8 mouse cellular contexts compared by ENCODE assay signal in the genomic region with DNA sequence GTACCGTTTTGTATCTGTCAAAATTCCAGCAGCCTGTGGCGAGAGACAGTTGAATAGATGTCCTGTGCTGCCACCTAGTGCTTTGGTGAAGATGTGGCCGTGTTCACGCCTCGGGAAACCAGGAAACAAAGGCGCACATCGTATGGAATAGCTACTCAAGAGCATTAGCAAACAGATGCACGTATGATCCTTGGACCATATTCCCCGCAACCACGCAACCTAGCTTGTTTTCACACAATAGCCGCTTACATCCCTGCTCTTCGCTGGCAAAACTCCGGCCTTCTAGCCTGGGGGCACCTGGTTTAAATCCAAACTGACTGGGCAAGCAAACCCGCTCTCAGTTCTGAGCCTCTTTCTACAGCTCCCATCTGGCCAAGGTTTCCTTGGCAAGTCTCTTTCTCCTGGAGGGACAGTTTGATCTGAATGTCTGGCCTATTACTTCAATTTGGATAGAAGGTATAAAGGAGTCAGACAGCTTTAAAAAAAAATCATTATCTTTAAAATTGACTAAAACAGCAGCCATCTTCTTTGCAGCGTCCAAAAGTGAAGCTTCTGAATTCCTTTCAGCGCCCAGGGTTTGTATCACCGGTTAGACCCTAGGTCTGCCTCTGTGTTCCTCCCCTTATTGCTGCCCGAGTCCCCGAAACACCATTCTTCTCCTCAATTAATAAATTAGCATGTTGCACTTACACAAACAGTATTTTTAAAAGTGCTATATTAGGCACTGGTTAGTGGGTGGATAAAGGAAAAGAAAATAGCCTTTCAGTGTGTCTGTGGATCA.
DNase-seq lines count a peak whose midpoint lies in the region; ATAC-seq and TF ChIP-seq lines count a peak whose summit lies in the region.

No protein-coding gene starts in this region.

- no peak for DNase-seq in CH12.LX (ENCODE audit: extremely low read depth)
- DNase-seq in brain, adult 2 months (ENCODE audit: low read depth, low spot score) = peak; percentile 91
- peak; percentile 32 for DNase-seq in fibroblast of lung, adult 2 months (ENCODE audit: low read depth)
- peak; percentile 66 for DNase-seq in heart, postnatal 4 days
- peak; percentile 79 to 86 for DNase-seq in layer of hippocampus, adult 2 months (ENCODE audit: low spot score in 2 of 2)
- peak; percentile 89 for DNase-seq in lung, embryonic 14.5 days
- peak; percentile 65 for DNase-seq in retina, postnatal 7 days (ENCODE audit: low read depth, low spot score)
- no peak for DNase-seq in thymus, postnatal 36 days

- H3K9me3 ChIP-seq in CH12.LX (replicated peaks; ENCODE audit: low read length) = peaks cover 54% of the 10 kb centered on the region
- H3K9me3 ChIP-seq in lung, embryonic 14.5 days (ENCODE audit: low read depth, low read length) = no peaks in the 10 kb centered on the region

- H3K27ac ChIP-seq in CH12.LX (ENCODE audit: insufficient read depth, low read depth) = no peak overlapping the region
- peak overlapping the region; percentile 94 for H3K27ac ChIP-seq in layer of hippocampus, adult 2 months
- no peak overlapping the region for H3K27ac ChIP-seq in lung, embryonic 14.5 days (ENCODE audit: low read depth)

- TF ChIP-seq POLR2A in CH12.LX (IDR thresholded peaks at IDR 0.05; ENCODE audit: low read depth, low read length) = no peak

- peak; percentile 22 for TF ChIP-seq RAD21 in CH12.LX (IDR thresholded peaks at IDR 0.05; ENCODE audit: low read depth, low read length)

- no peak overlapping the region for H3K4me3 ChIP-seq in CH12.LX (replicated peaks in 1 of 3; ENCODE audit: low read depth in 2 of 3, low read length in 2 of 3, poor library complexity in 1 of 3)
- peak overlapping the region; percentile 48 for H3K4me3 ChIP-seq in layer of hippocampus, adult 2 months
- peak overlapping the region; percentile 21; the same call in 1 of the 2 replicates for H3K4me3 ChIP-seq in lung, embryonic 14.5 days (ENCODE audit: low read depth, low read length)

- peak; percentile 80; the same call in 1 of the 2 replicates for ATAC-seq in lung, embryonic 14.5 days (ENCODE audit: insufficient read depth)

- H3K27me3 ChIP-seq in CH12.LX (replicated peaks) = no peaks in the 10 kb centered on the region
- no peaks in the 10 kb centered on the region; the same call in 1 of the 2 replicates for H3K27me3 ChIP-seq in lung, embryonic 14.5 days (ENCODE audit: insufficient read depth, low read length)

- no peaks in the 10 kb centered on the region for H3K79me2 ChIP-seq in CH12.LX (replicated peaks; ENCODE audit: control insufficient read depth, extremely low read depth, insufficient read depth, poor library complexity, severe bottlenecking)

- dilution Hi-C loops in CH12.LX (cut with MboI; ENCODE audit: extremely low pct_ligation_motif_present, extremely low pct_unique_long_range_greater_than_20kb, low sequenced_read_pairs) = no loop called here

- in situ Hi-C loops in CH12.LX (cut with MboI; ENCODE audit: low pct_ligation_motif_present, low pct_unique_long_range_greater_than_20kb, low sequenced_read_pairs) = no loop called here

- H3K4me1 ChIP-seq in CH12.LX (ENCODE audit: control insufficient read depth in 1 of 2, insufficient read depth in 2 of 2) = no peaks in the 10 kb centered on the region
- no peaks in the 10 kb centered on the region for H3K4me1 ChIP-seq in lung, embryonic 14.5 days (ENCODE audit: insufficient read depth)

- TF ChIP-seq EP300 in CH12.LX (IDR thresholded peaks at IDR 0.05; ENCODE audit: low read length) = no peak

- H3K36me3 ChIP-seq in CH12.LX (replicated peaks in 1 of 2; ENCODE audit: control insufficient read depth in 1 of 2, insufficient read depth in 1 of 2, low read length in 1 of 2) = no peaks in the 10 kb centered on the region
- H3K36me3 ChIP-seq in lung, embryonic 14.5 days (ENCODE audit: insufficient read depth) = no peaks in the 10 kb centered on the region

- 22% methylated on average over 19 of the region's 19 CpGs for WGBS in lung, embryonic 14.5 days

- no peak overlapping the region for H3K9ac ChIP-seq in CH12.LX (ENCODE audit: insufficient read depth, low read depth)
- H3K9ac ChIP-seq in lung, embryonic 14.5 days = no peak overlapping the region; the same call in 1 of the 2 replicates

- no peak for TF ChIP-seq CTCF in CH12.LX (conservative IDR thresholded peaks at IDR 0.05 in 1 of 2, IDR thresholded peaks at IDR 0.05 in 1 of 2; ENCODE audit: low read depth in 2 of 2, low read length in 2 of 2)
- peak; percentile 94 for TF ChIP-seq CTCF in layer of hippocampus, adult 2 months (conservative IDR thresholded peaks at IDR 0.05)
- peak; percentile 83 for TF ChIP-seq CTCF in lung, embryonic 14.5 days (IDR thresholded peaks at IDR 0.05; ENCODE audit: low read depth)

- no peak overlapping the region for H3K4me2 ChIP-seq in CH12.LX (ENCODE audit: insufficient read depth, low read depth, poor library complexity, severe bottlenecking)
- peak overlapping the region; percentile 56 for H3K4me2 ChIP-seq in lung, embryonic 14.5 days

TF ChIP-seq in CH12.LX, 34 proteins besides CTCF, POLR2A, EP300 and RAD21:
- no peak for TF ChIP-seq GABPA (IDR thresholded peaks at IDR 0.05; ENCODE audit: insufficient replicate concordance, low read depth, low read length)
- no peak for TF ChIP-seq USF2 (conservative IDR thresholded peaks at IDR 0.05; ENCODE audit: low read depth, low read length)
- no peak for TF ChIP-seq CHD1 (IDR thresholded peaks at IDR 0.05; ENCODE audit: low read depth, low read length)
- TF ChIP-seq E2F4 (IDR thresholded peaks at IDR 0.05; ENCODE audit: insufficient replicate concordance, low read depth, low read length) = no peak
- TF ChIP-seq KAT2A (IDR thresholded peaks at IDR 0.05; ENCODE audit: insufficient replicate concordance, low read length) = no peak
- TF ChIP-seq MYC (IDR thresholded peaks at IDR 0.05; ENCODE audit: low read depth, low read length) = no peak
- no peak for TF ChIP-seq SMC3 (IDR thresholded peaks at IDR 0.05; ENCODE audit: low read depth, low read length)
- no peak for TF ChIP-seq CHD2 (IDR thresholded peaks at IDR 0.05; ENCODE audit: low read length)
- TF ChIP-seq PAX5 (IDR thresholded peaks at IDR 0.05; ENCODE audit: low read length) = no peak
- no peak for TF ChIP-seq TCF12 (IDR thresholded peaks at IDR 0.05; ENCODE audit: low read depth, low read length)
- no peak for TF ChIP-seq IRF4 (IDR thresholded peaks at IDR 0.05; ENCODE audit: low read depth, low read length)
- no peak for TF ChIP-seq BHLHE40 (IDR thresholded peaks at IDR 0.05; ENCODE audit: low read depth, low read length)
- TF ChIP-seq MAX (IDR thresholded peaks at IDR 0.05; ENCODE audit: low read length) = no peak
- no peak for TF ChIP-seq MAZ (IDR thresholded peaks at IDR 0.05; ENCODE audit: low read depth, low read length)
- TF ChIP-seq NRF1 (IDR thresholded peaks at IDR 0.05; ENCODE audit: low read depth, low read length) = no peak
- TF ChIP-seq UBTF (IDR thresholded peaks at IDR 0.05; ENCODE audit: low read depth, low read length) = no peak
- no peak for TF ChIP-seq ETS1 (conservative IDR thresholded peaks at IDR 0.05; ENCODE audit: low read depth, low read length)
- TF ChIP-seq ZNF384 (IDR thresholded peaks at IDR 0.05; ENCODE audit: low read depth, low read length) = no peak
- no peak for TF ChIP-seq MEF2A (IDR thresholded peaks at IDR 0.05; ENCODE audit: borderline replicate concordance, low read depth, low read length)
- TF ChIP-seq RCOR1 (conservative IDR thresholded peaks at IDR 0.05; ENCODE audit: low read depth, low read length) = no peak
TF ChIP-seq in CH12.LX: peak in this region for 0.

Comparison
In these comparisons a context has a peak if more than half of its experiments do, and no peak if none do; other contexts are left out.
1. DNase-seq: peak in brain, adult 2 months (single experiment), fibroblast of lung, adult 2 months (single experiment), heart, postnatal 4 days (single experiment), layer of hippocampus, adult 2 months (2 of 2), lung, embryonic 14.5 days (single experiment) and retina, postnatal 7 days (single experiment); none in CH12.LX (single experiment) and thymus, postnatal 36 days (0 of 2).
2. H3K4me3 ChIP-seq: peak in layer of hippocampus, adult 2 months (single experiment) and lung, embryonic 14.5 days (single experiment); none in CH12.LX (0 of 3).
3. CTCF ChIP-seq: peak in layer of hippocampus, adult 2 months (single experiment) and lung, embryonic 14.5 days (single experiment); none in CH12.LX (0 of 2).